Mouse (Mus musculus): Measurements from ENCODE around the gene Pnpla3. TPM values are rescaled to one million over a fixed set of nuclear protein-coding genes. Genes with fewer than 3 reads are reported as not detected.

Pnpla3 gene
- polyA plus RNA-seq, 1 experiment from 2014 or later, result 3.0 TPM

DNA sequence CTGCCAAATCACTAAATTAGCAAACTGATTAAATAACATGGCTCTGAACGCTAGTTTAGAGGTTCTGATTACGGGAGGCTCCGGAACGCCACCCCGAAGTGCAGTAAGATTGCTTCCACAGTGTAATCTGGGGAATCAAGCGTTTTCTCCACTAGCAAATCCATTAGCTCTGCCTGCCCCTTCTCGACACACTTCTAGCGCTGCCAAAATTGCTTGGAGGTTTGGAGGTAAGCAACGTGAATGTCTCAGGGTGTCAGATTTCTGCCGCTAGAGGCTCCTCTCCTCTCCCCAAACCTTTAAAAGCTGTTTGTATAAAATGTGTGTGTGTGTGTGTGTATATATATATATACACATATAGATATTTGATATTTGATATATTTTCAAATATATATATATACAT lies 57.1 kb downstream of the Pnpla3 start:
- Histone ChIP-seq H3K27me3 (0 out of 2 replicates have a peak, but pooled peaks cover under 1% of the 10 kb centered on the region), H3K27ac (peak overlapping the region; percentile 64), H3K9ac (no peak overlapping the region), H3K4me3 (no peak overlapping the region), H3K36me3 (no peaks in the 10 kb centered on the region), H3K4me1 (peaks cover 49% of the 10 kb centered on the region), H3K4me2 (replicated peaks) (no peak overlapping the region), H3K9me3 (replicated peaks) (no peaks in the 10 kb centered on the region)
- WGBS, result 47% methylated on average over 10 of the region's 10 CpGs
- no peak for ATAC-seq (ENCODE audit: low FRiP score)

GRCm38 (mm10) chr15:84226918-84227317 lies 59.3 kb downstream of the Pnpla3 start:
- Histone ChIP-seq H3K4me3 (no peak overlapping the region), H3K4me2 (replicated peaks) (no peak overlapping the region), H3K27ac (peak overlapping the region; percentile 60), H3K9ac (no peak overlapping the region), H3K9me3 (replicated peaks) (no peaks in the 10 kb centered on the region), H3K36me3 (no peaks in the 10 kb centered on the region), H3K4me1 (peaks cover 59% of the 10 kb centered on the region), H3K27me3 (0 out of 2 replicates have a peak, but pooled peaks cover 4% of the 10 kb centered on the region)
- 46% methylated on average over 15 of the region's 15 CpGs for WGBS
- peak; percentile 73 for ATAC-seq (ENCODE audit: low FRiP score)

DNA sequence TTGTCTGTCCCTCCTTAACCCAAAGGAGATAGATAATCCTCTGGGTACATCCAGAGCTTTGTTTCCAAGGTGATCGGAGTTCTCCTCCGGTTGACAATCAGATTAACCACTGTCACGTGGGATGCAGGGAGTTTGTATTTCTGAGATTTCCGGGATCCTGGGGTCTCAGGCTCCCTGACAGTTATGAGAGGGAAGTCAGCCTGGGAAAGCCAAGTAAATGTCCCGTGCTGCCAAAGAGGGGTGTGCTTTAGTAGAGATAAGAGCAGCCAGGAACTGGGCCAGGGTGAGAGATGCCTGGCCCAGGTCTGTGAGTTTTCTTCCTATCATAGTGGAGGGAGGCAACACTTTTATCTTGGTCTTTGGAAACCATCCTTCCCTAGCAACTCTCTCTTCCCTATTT lies 63.0 kb downstream of the Pnpla3 start:
- H3K36me3 ChIP-seq, result no peaks in the 10 kb centered on the region
- peak overlapping the region; percentile 93; the same call in 1 of the 2 replicates for H3K4me2 ChIP-seq (replicated peaks)
- 25% methylated on average over 5 of the region's 5 CpGs for WGBS
- ATAC-seq (ENCODE audit: low FRiP score), result no peak
- H3K4me1 ChIP-seq, result peaks cover 58% of the 10 kb centered on the region
- H3K4me3 ChIP-seq, result no peak overlapping the region
- H3K9ac ChIP-seq, result no peak overlapping the region
- peaks cover 8% of the 10 kb centered on the region; the same call in 1 of the 2 replicates for H3K27me3 ChIP-seq
- peak overlapping the region; percentile 71 for H3K27ac ChIP-seq
- H3K9me3 ChIP-seq (replicated peaks), result no peaks in the 10 kb centered on the region

DNA sequence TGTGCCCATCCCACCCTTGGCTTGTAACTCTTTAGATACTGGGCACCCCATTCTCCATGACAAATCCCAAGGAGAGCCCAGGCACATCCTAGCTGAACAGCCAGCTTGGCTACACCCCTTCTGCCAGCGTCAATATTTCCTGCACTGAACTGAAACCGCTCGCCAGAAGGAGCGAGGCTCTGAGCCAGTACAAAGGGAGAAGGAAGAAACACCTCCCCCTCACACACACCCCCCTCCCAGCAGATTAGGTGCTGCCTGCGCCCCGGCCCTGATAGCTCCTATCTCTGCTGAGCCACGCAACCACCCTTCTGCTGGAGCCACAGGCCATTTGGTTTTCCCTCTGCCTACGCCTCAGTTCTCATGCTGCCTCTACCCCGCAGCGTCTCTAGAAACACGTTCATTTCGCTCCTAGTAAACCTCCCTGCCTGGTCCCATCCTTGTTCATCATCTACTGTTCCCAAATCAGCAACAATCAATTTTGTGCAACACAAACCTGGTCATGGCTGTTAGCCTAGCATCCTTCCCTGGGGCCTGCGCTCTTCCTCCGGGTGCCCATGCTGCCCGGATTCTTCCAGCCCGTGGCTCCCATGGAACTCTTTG lies 63.6 kb downstream of the Pnpla3 start:
- Histone ChIP-seq H3K9ac (peak overlapping the region; percentile 63), H3K27me3 (peaks cover 8% of the 10 kb centered on the region; the same call in 1 of the 2 replicates), H3K4me1 (peaks cover 54% of the 10 kb centered on the region), H3K27ac (peak overlapping the region; percentile 71), H3K9me3 (replicated peaks) (no peaks in the 10 kb centered on the region), H3K4me3 (peak overlapping the region; percentile 43), H3K36me3 (no peaks in the 10 kb centered on the region), H3K4me2 (replicated peaks) (peak overlapping the region; percentile 93)
- 0 out of 2 replicates have a peak, but pooled peaks have one; percentile 7 for ATAC-seq (ENCODE audit: low FRiP score)
- 5% methylated on average over 15 of the region's 16 CpGs for WGBS

DNA sequence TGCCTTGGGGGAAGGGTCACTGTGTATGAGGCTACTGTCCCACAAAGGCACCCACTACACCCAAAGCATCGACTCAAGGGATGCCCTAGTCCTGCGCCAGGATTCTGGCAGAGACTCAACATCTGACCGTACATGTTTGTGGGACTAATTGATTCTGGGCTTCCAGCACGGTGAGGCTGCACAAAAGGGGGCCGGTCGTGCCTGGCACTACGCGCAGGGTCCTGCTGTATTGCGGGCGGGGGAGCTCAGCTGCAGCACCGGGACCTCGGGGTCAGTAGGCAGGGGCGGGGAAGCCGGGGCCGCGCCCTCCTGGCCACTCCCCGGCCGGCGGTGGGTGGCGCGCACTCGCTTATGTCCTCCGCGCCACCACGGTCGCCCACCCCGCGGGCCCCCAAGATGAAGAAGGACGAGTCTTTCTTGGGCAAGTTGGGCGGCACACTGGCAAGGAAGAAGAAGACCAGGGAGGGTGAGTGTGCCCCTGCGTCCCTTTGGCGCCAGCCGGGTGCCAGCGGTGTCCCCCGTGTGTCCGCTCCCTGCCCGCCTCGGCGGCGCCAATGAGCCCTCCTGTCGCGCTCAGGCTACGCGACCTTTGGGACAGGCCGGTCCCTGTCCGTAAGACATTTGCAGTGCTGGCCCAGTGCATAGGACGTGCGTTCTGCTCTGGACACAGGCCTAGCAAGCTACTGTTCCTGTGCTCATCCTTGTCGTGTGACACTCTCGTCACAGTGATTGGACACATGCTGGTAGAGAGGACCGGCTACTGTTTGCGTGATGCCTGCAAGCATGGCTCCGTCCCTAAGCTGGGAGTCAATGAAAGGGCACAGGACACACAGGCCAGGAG lies 64.3 kb downstream of the Pnpla3 start, which contains the start of gene Parvb:
Gene Parvb (plus strand): TSS at position 323 of the 841 bp plus-strand sequence.
- H3K4me2 ChIP-seq (replicated peaks), result peak within 1 kb of the TSS; percentile 93
- peak within 1 kb of the TSS; percentile 71 for H3K27ac ChIP-seq
- peak; percentile 51 for ATAC-seq (ENCODE audit: low FRiP score)
- H3K4me3 ChIP-seq, result peak within 1 kb of the TSS; percentile 43
- H3K27me3 ChIP-seq, result peaks cover 8% of the 10 kb centered on the region; the same call in 1 of the 2 replicates
- peaks cover 47% of the 10 kb centered on the region for H3K4me1 ChIP-seq
- no peaks in the 10 kb centered on the region for H3K9me3 ChIP-seq (replicated peaks)
- no peaks in the 10 kb centered on the region for H3K36me3 ChIP-seq
- H3K9ac ChIP-seq, result peak within 1 kb of the TSS; percentile 63
- WGBS, result under 1% methylated on average over 47 of the region's 53 CpGs

DNA sequence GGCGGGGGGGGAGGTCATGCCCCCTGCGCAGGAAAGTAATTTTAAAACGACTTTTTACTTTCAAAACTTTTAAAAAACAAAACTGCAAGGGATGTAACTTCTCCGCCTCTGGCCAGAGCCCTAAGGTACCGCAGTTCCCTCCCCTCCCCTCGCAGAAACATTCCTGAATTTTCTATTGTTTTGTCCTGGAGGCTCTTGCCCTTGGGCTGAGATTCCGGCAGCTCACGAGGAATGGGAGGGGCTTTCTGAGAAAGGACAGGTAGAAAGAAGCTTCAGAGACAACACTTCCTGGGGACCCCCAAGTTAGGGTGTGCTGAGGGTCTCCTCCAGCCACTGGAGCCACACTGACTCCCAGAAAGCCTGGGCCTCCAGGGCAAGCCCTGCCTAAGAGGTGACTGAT lies 65.0 kb downstream of the Pnpla3 start:
- Histone ChIP-seq H3K27ac (peak overlapping the region; percentile 71; the same call in 1 of the 2 replicates), H3K9me3 (replicated peaks) (no peaks in the 10 kb centered on the region), H3K36me3 (no peaks in the 10 kb centered on the region), H3K4me1 (peaks cover 44% of the 10 kb centered on the region), H3K4me3 (peak overlapping the region; percentile 43), H3K4me2 (replicated peaks) (peak overlapping the region; percentile 93), H3K27me3 (peaks cover 8% of the 10 kb centered on the region; the same call in 1 of the 2 replicates), H3K9ac (peak overlapping the region; percentile 63; the same call in 1 of the 2 replicates)
- no peak for ATAC-seq (ENCODE audit: low FRiP score)
- 12% methylated on average over 8 of the region's 8 CpGs for WGBS

DNA sequence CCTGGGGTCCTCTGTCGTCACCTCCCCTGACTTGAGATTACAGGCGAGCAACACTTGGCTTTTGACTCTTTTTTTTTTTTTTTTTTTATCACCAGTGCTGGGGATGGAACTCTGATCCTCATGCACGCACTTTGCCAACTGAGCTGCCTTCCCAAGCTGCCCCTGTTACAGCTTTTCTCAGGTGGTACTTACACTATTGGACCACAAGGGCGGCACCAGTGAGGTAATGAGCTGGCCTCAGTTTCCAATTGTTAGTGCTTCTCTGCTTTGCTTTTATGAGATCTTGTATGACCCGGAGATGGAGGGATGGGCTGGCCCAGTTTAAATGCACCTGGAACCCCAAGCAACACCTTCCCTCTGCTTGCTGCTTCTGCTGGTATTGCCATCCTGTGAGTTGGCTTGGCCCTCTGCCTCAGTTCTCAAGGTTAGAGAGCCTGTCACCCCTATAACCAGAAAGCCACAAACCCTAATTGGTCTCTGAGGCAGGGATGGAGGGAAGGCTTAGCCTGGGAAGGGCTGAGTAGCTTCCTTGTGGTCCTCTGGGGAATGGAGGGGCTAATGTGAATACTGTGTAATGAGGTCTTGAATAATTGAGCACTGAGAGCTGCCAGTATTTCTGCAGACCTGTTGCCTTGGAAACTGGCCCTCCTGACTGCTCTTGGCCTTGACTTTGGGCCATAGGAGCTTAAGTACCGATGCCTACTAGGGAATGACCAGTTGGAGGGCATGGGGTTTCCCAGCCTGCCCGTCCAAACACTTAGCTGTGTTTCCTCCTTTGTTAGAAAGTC lies 67.4 kb downstream of the Pnpla3 start:
- Histone ChIP-seq H3K27ac (peak overlapping the region; percentile 17; the same call in 1 of the 2 replicates), H3K4me3 (no peak overlapping the region), H3K9ac (no peak overlapping the region), H3K9me3 (replicated peaks) (no peaks in the 10 kb centered on the region), H3K4me2 (replicated peaks) (no peak overlapping the region), H3K4me1 (peaks cover 58% of the 10 kb centered on the region), H3K27me3 (peaks cover 5% of the 10 kb centered on the region; the same call in 1 of the 2 replicates), H3K36me3 (no peaks in the 10 kb centered on the region)
- WGBS, result 75% methylated on average over 7 of the region's 7 CpGs
- ATAC-seq (ENCODE audit: low FRiP score), result no peak

DNA sequence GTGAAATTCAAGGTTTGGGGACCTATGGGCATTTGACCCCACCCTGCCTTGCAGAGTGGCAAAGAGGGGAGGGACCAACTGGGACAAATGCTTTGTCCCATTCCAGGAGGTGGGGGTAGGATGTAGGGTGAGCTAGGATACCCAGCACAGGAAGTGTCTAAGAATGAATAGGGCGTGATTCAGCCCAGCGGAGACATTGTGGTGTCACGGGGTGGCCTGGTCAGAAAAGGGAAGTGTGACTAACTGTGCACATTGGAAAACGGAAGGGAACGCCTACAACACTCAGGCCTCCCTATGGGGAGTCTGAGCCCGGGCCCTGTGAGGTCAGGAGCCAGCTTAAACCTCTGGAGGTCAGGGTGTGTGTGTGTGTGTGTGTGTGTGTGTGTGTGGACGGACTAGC lies 68.0 kb downstream of the Pnpla3 start:
- peaks cover 4% of the 10 kb centered on the region; the same call in 1 of the 2 replicates for H3K27me3 ChIP-seq
- H3K4me1 ChIP-seq, result peaks cover 55% of the 10 kb centered on the region
- no peak for ATAC-seq (ENCODE audit: low FRiP score)
- H3K36me3 ChIP-seq, result no peaks in the 10 kb centered on the region
- no peak overlapping the region for H3K9ac ChIP-seq
- no peaks in the 10 kb centered on the region for H3K9me3 ChIP-seq (replicated peaks)
- peak overlapping the region; percentile 17; the same call in 1 of the 2 replicates for H3K27ac ChIP-seq
- no peak overlapping the region for H3K4me2 ChIP-seq (replicated peaks)
- H3K4me3 ChIP-seq, result no peak overlapping the region
- 51% methylated on average over 7 of the region's 7 CpGs for WGBS

Small RNA genes lying within 50 kb of the gene (microRNA-seq; reads per million reads assigned to microRNA genes)
- gene Mir6392, result not detected

Other genes starting within 250 kb of the Pnpla3 start
- gene Efcab6, start 102.5 kb upstream of the Pnpla3 start, polyA plus RNA-seq (2016; fragmentation: Nextera tagmentation; extraction: Ambion mirVana), result 0.12 and 0.46 TPM in 2 replicates
- 29.1 and 29.2 TPM in 2 replicates for gene Sult4a1, start 62.1 kb upstream of the Pnpla3 start, polyA plus RNA-seq (2016; fragmentation: Nextera tagmentation; extraction: Ambion mirVana)
- gene Pnpla5, start 44.7 kb upstream of the Pnpla3 start, polyA plus RNA-seq (2016; fragmentation: Nextera tagmentation; extraction: Ambion mirVana), result not detected in 2 replicates
- gene Samm50, start 24.4 kb downstream of the Pnpla3 start, polyA plus RNA-seq (2016; fragmentation: Nextera tagmentation; extraction: Ambion mirVana), result 87.8 and 94.7 TPM in 2 replicates
- gene Parvb, start 64.2 kb downstream of the Pnpla3 start, polyA plus RNA-seq (2016; fragmentation: Nextera tagmentation; extraction: Ambion mirVana), result 5.0 and 6.5 TPM in 2 replicates
- 1.1 and 1.5 TPM in 2 replicates for gene Parvg, start 156.2 kb downstream of the Pnpla3 start, polyA plus RNA-seq (2016; fragmentation: Nextera tagmentation; extraction: Ambion mirVana)

All from hindbrain, embryonic 12.5 days (tissue).